Mouse (Mus musculus) ES-E14 (cell line): Measurements from ENCODE around the gene Snx15. TPM values are rescaled to one million over a fixed set of nuclear protein-coding genes. Genes with fewer than 3 reads are reported as not detected.

Experiments used
- DNase-seq: peaks from one replicate; pipeline ENCODE4 v3.0.0-alpha.2; 2013; ENCODE audit warnings: low read depth, low spot score
- H3K27ac ChIP-seq: 2 replicates; pipeline ENCODE4 v1.5.1; 2012; ENCODE audit warnings: low read depth, mild to moderate bottlenecking, low read length, moderate library complexity, mixed read lengths; ENCODE audit not compliant: poor library complexity, insufficient read depth, severe bottlenecking
- H3K36me3 ChIP-seq: 2 replicates; pipeline ENCODE4 v1.6.1; 2012; ENCODE audit warnings: mild to moderate bottlenecking, low read length, moderate library complexity, mixed read lengths; ENCODE audit not compliant: control insufficient read depth, poor library complexity, insufficient read depth, severe bottlenecking
- H3K4me1 ChIP-seq, 2 experiments: fragments of 150-350 bp in 1 of 2; sonication (generic) in 1 of 2; 2 replicates each; pipeline ENCODE4 v1.6.1; 2012; ENCODE audit warnings: low read length in 2 of 2, mild to moderate bottlenecking in 1 of 2, mixed read lengths in 1 of 2; ENCODE audit not compliant: control insufficient read depth in 2 of 2, insufficient read depth in 2 of 2, poor library complexity in 1 of 2
- H3K4me3 ChIP-seq, 2 experiments: fragments of 150-350 bp in 1 of 2; sonication (generic) in 1 of 2; 2 replicates each; pipeline ENCODE4 v1.5.1; 2012; ENCODE audit warnings: low read length in 2 of 2, low read depth in 1 of 2, mild to moderate bottlenecking in 1 of 2, mixed read lengths in 1 of 2; ENCODE audit not compliant: insufficient read depth in 1 of 2, poor library complexity in 1 of 2, severe bottlenecking in 1 of 2
- H3K9ac ChIP-seq: 2 replicates; pipeline ENCODE4 v1.6.1; 2012; ENCODE audit warnings: low read depth, mild to moderate bottlenecking, low read length, mixed read lengths; ENCODE audit not compliant: poor library complexity, insufficient read depth, severe bottlenecking
- H3K9me3 ChIP-seq: fragments of 150-350 bp; sonication (generic); 2 replicates; pipeline ENCODE4 v1.6.1; 2012; ENCODE audit warnings: low read depth, mild to moderate bottlenecking, low read length; ENCODE audit not compliant: control insufficient read depth, insufficient read depth
- CHD2 ChIP-seq: IDR thresholded peaks from 2 replicates; pipeline ENCODE4 v1.6.1; 2014; ENCODE audit warnings: mild to moderate bottlenecking, low read depth, low read length, inconsistent platforms
- HCFC1 ChIP-seq: IDR thresholded peaks from 2 replicates; pipeline ENCODE4 v1.6.1; 2012; ENCODE audit warnings: low read length, inconsistent platforms, borderline replicate concordance; ENCODE audit not compliant: insufficient read depth
- MAFK ChIP-seq: IDR thresholded peaks from 2 replicates; pipeline ENCODE4 v1.6.1; 2014; ENCODE audit warnings: mild to moderate bottlenecking, low read depth, low read length, inconsistent platforms; ENCODE audit not compliant: insufficient read depth
- ZC3H11A ChIP-seq: IDR thresholded peaks from 2 replicates; pipeline ENCODE4 v1.6.1; 2012; ENCODE audit warnings: low read depth, mild to moderate bottlenecking, inconsistent platforms, low read length, borderline replicate concordance
- ZNF384 ChIP-seq: IDR thresholded peaks from 2 replicates; pipeline ENCODE4 v1.6.1; 2012; ENCODE audit warnings: low read depth, low read length, inconsistent platforms
- in situ Hi-C, 2 experiments: fragments of 600-800 bp; cut with MboI; formaldehyde crosslinking; loops; one replicate each; pipeline ENCODE4 v1.15.1; 2025; ENCODE audit warnings: low sequenced_read_pairs in 2 of 2, inconsistent platforms in 1 of 2; ENCODE audit not compliant: unreplicated experiment in 2 of 2
- total RNA-seq: library from RNA; depleted of rRNA; stranded (reverse); fragments of 300-350 nt; gene quantifications from 2 replicates; pipeline ENCODE4 v1.2.3, GENCODE M21; 2012

The Snx15 gene
- total RNA-seq, 1 experiment, result 11.9 TPM

DNA sequence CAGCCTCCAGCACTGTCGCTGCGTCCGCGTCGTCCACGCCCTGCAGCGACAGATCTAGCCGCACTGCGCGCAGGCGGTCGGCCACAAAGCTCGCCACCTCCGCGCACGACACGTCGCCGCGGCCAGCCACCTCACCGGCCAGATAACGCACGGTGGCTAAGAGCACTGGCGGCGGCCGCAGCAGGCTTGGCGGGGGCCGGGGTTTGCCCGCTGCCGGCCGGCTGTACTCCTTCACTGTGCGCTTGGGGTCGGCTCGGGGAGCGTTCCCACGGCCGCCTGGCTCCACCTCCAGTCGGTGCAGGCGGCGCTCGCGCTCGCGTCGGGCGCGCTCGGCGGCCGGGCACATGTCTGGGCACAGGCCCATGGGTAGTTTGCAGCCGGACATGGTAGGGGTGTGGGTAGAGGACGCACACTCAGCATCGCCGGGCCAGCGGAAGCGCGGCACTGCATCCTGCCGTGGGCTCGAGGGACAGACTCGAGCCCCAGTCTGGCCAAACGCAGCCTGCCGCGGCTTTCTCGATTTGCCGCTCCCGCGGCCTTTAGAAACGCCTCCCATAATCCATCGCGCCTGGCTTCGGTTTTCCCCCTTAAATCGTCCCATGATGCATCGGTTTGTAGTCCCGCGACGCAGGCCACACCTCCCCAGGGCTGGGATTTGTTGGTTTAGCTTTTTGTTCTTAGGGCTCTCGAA, 10.0 kb downstream of the Snx15 start, which contains the start of gene Sac3d1:
Sac3d1 (minus strand) TSS at position 665 of the 691 bp plus-strand sequence.
- no peak for TF ChIP-seq MAFK
- no peak for TF ChIP-seq ZNF384
- peak; percentile 84 for TF ChIP-seq HCFC1
- TF ChIP-seq CHD2, result 0 out of 2 replicates have a peak, but pooled peaks have one; percentile 0
- TF ChIP-seq ZC3H11A, result no peak
- in situ Hi-C loops, result no loop called here

DNA sequence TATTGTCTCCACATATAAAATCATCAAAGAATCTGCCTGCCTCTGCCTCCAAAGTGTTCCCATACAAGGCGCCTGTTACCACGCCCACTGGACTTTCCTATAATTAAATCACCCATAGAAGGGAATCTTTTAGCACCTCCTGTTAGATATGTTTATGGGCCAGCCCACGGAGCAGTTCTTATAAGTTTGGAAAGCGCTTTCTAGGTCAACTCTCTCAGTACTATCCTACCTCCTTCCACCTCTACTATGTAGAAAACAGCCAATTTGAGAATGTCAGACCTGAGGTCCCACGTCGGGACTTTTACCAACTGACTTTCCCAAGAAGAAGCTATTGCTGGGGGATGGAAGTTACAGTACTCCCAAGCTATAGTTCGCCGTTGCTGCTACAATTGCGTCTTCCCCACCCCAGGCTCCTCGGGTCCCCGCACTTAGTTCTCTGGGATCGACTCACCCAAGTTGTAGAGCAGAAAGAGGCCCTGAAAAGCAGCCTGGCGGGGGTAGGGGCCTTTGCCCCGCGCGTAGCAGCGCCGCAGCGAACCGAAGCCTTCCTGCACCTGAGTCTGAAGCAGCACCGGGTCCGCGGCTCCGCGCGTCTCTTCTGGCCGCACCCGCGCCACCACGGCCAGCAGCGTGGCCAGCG, 10.6 kb downstream of the Snx15 start:
- peaks cover 18% of the 10 kb centered on the region for H3K36me3 ChIP-seq
- H3K27ac ChIP-seq, result peak overlapping the region; percentile 75
- H3K9ac ChIP-seq, result peak overlapping the region; percentile 92
- H3K4me3 ChIP-seq, result peak overlapping the region; percentile 86 to 96
- TF ChIP-seq HCFC1, result no peak
- no peak for TF ChIP-seq ZNF384
- TF ChIP-seq ZC3H11A, result no peak
- TF ChIP-seq MAFK, result no peak
- TF ChIP-seq CHD2, result no peak
- H3K4me1 ChIP-seq, result peaks cover 2 to 17% of the 10 kb centered on the region in 2 experiments; a peak in 1 of 4 replicates
- H3K9me3 ChIP-seq, result no peaks in the 10 kb centered on the region
- in situ Hi-C loops, result no loop called here
- DNase-seq, result no peak

More for the DNA sequence above, 10.0 kb downstream of the Snx15 start, which contains the start of gene Sac3d1:
- no peaks in the 10 kb centered on the region for H3K9me3 ChIP-seq
- H3K36me3 ChIP-seq, result peaks cover 18% of the 10 kb centered on the region
- peaks cover 2 to 17% of the 10 kb centered on the region in 2 experiments; a peak in 1 of 4 replicates for H3K4me1 ChIP-seq
- H3K27ac ChIP-seq, result peak within 1 kb of the TSS; percentile 75
- H3K4me3 ChIP-seq, result peak within 1 kb of the TSS; percentile 86 to 96
- DNase-seq, result peak; percentile 92
- peak within 1 kb of the TSS; percentile 92 for H3K9ac ChIP-seq

DNA sequence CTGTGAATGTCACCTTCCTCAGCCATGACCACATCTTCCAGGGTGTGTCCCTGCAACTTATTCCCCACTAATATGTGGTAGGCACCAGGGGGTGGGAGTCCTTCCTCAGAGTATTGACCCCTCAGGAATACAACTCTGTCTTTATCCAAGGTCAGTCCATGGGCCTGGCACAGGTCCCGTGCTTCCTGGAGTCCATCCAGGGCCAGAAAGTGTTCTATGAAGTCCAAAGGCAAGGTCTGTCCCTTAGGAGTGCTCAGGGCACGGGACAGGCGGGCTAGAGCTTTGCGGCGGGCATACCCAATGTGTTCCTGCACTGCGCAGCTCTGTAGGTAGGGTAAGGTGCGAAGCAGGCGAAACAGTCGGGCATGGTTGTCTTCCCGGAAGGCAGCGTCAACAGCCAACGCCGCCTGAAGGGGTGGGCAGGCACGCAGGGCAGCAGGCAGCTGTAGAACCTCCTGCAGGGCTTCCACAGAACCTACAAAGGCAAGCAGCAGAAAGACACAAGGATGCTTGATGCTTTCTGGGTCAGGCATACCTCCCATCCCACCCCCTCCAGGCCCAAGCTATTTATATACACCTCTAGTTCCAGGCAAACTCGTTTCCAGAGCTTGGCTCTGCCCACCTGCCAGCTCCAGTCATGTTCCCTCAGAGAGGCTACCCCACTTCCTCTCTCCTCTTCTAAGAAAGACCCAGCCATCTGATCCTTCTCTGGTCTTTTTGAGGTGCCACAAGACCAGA, 11.8 kb downstream of the Snx15 start:
- Histone ChIP-seq H3K9me3 (no peaks in the 10 kb centered on the region), H3K4me3 (no peak overlapping the region), H3K4me1 (peaks cover 2 to 8% of the 10 kb centered on the region in 2 experiments; a peak in 1 of 4 replicates), H3K36me3 (peaks cover 18% of the 10 kb centered on the region), H3K27ac (no peak overlapping the region), H3K9ac (peak overlapping the region; percentile 6; the same call in 1 of the 2 replicates)
- no peak for DNase-seq
- in situ Hi-C loops, result no loop called here
- no peak for TF ChIP-seq ZNF384

DNA sequence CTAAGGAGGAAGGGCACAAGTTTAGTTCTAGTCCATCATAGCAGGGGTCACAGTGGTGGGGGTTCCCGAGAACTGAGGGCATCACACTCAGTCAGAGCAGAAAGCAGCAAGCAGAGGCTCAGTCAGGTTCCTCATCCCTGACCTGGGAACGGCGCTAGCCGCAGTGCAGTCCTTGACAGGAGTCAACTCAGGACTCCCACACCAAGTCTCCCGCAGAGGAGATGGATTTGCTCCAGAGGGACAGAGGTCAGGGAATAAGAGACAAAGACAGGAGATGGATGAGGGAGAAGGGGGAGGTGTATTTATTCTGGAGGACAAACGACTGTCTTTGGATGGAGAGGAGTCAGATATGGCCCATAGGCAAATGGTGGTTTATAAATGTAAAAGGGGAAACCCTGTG, 15.0 kb downstream of the Snx15 start:
- DNase-seq, result no peak
- no peak overlapping the region for H3K27ac ChIP-seq
- H3K9ac ChIP-seq, result no peak overlapping the region
- in situ Hi-C loops, result no loop called here
- H3K9me3 ChIP-seq, result no peaks in the 10 kb centered on the region
- no peak overlapping the region for H3K4me3 ChIP-seq
- H3K36me3 ChIP-seq, result peaks cover 18% of the 10 kb centered on the region
- peaks cover 0 to 3% of the 10 kb centered on the region in 2 experiments; a peak in 1 of 4 replicates for H3K4me1 ChIP-seq
- no peak for TF ChIP-seq MAFK
- no peak for TF ChIP-seq CHD2
- no peak for TF ChIP-seq HCFC1
